Mouse (Mus musculus) heart, adult 2 months (tissue): ENCODE results near the gene Lpar5. TPM values are rescaled to one million over a fixed set of nuclear protein-coding genes. Genes with fewer than 3 reads are reported as not detected.
A peak's percentile ranks its signal among the peaks of the same experiment; 100 is the strongest.

Source experiments
- DNase-seq, 2 experiments: peaks; one replicate each; pipeline ENCODE4 v3.0.0; 2021
- H3K27ac ChIP-seq: fragments of 200-600 bp; 2 replicates; pipeline ENCODE4 v1.8.1; 2022
- H3K27me3 ChIP-seq: fragments of 200-500 bp; 2 replicates; pipeline ENCODE4 v1.6.1; 2012; ENCODE audit warnings: mild to moderate bottlenecking, low read length, inconsistent platforms, mixed read lengths; ENCODE audit not compliant: control insufficient read depth, insufficient read depth
- H3K36me3 ChIP-seq: fragments of 200-500 bp; 2 replicates; pipeline ENCODE4 v1.6.1; 2012; ENCODE audit warnings: low read length, inconsistent platforms; ENCODE audit not compliant: control insufficient read depth, insufficient read depth
- H3K4me1 ChIP-seq: fragments of 200-500 bp; 2 replicates; pipeline ENCODE4 v1.6.1; 2011; ENCODE audit warnings: low read length; ENCODE audit not compliant: control insufficient read depth, insufficient read depth
- H3K4me3 ChIP-seq: fragments of 200-600 bp; 2 replicates; pipeline ENCODE4 v1.8.1; 2022
- H3K79me2 ChIP-seq: fragments of 200-500 bp; replicated peaks from 2 replicates; pipeline ENCODE4 v1.6.1; 2012; ENCODE audit warnings: mild to moderate bottlenecking, inconsistent platforms, low read length, moderate library complexity, mixed read lengths; ENCODE audit not compliant: control insufficient read depth, insufficient read depth
- H3K9ac ChIP-seq: fragments of 200-500 bp; 2 replicates; pipeline ENCODE4 v1.6.1; 2012; ENCODE audit warnings: low read depth, mild to moderate bottlenecking, control low read depth, inconsistent platforms, low read length, mixed read lengths
- CTCF ChIP-seq: fragments of 200-600 bp; IDR thresholded peaks from 2 replicates; pipeline ENCODE4 v1.8.1; 2022; ENCODE audit warnings: antibody characterized with exemption, mild to moderate bottlenecking, moderate library complexity
- EP300 ChIP-seq: fragments of 200-500 bp; IDR thresholded peaks from 2 replicates; pipeline ENCODE4 v1.6.1; 2011; ENCODE audit warnings: low read depth, low read length, control low read depth; ENCODE audit not compliant: insufficient read depth
- POLR2A ChIP-seq: fragments of 200-500 bp; IDR thresholded peaks from 2 replicates; pipeline ENCODE4 v1.6.1; 2011; ENCODE audit warnings: mild to moderate bottlenecking, low read depth, low read length, control low read depth; ENCODE audit not compliant: insufficient read depth
- WGBS: fragments of 180-500 bp; shearing (Covaris S2); methylation state at CpG from one replicate; pipeline ENCODE4 v1.1.7; 2018; 5-methylcytosine and 5-hydroxymethylcytosine counted together
- intact Hi-C: fragments of 180-260 bp; cut with DNase I; formaldehyde crosslinking; loops from one replicate; pipeline ENCODE4 v1.15.1; 2025
- polyA plus RNA-seq: library from polyadenylated mRNA; depleted of rRNA; stranded (reverse); fragments of >200 nt; gene quantifications from 2 replicates; pipeline ENCODE4 v1.2.3, GENCODE M21; 2012
- total RNA-seq, 2 experiments: library from RNA; stranded (reverse); gene quantifications; 2 replicates each; pipeline ENCODE4 v1.2.3; 2021

Lpar5 gene
- total and polyA plus RNA-seq, 3 experiments, result 0.20 to 2.3 TPM; not detected in 1

- intact Hi-C loops, result no loop called here
- H3K79me2 ChIP-seq, result no peaks in the 10 kb centered on the region
- H3K36me3 ChIP-seq, result peaks cover 5% of the 10 kb centered on the region
- 10% methylated on average over 7 of the region's 7 CpGs for WGBS
- no peaks in the 10 kb centered on the region for H3K27me3 ChIP-seq
- H3K4me3 ChIP-seq, result peak overlapping the region; percentile 79
- DNase-seq, result no peak
- H3K4me1 ChIP-seq, result peaks cover 1% of the 10 kb centered on the region; the same call in 1 of the 2 replicates
- TF ChIP-seq EP300 (no peak), CTCF (no peak), POLR2A (no peak)
- H3K9ac ChIP-seq, result no peak overlapping the region
- H3K27ac ChIP-seq, result peak overlapping the region; percentile 76
Measured at GRCm38 (mm10) chr6:125040221-125040620, 27.5 kb upstream of the Lpar5 start.

GRCm38 (mm10) chr6:125041047-125041446 lies 26.7 kb upstream of the Lpar5 start:
- Histone ChIP-seq H3K27ac (no peak overlapping the region), H3K4me1 (peaks cover 1% of the 10 kb centered on the region; the same call in 1 of the 2 replicates), H3K4me3 (no peak overlapping the region), H3K9ac (no peak overlapping the region), H3K36me3 (peaks cover 5% of the 10 kb centered on the region), H3K79me2 (no peaks in the 10 kb centered on the region), H3K27me3 (no peaks in the 10 kb centered on the region)
- intact Hi-C loops, result loop anchor here (1.0 kb wide), 1 partner anchor 138 kb away; no protein-coding TSS in a partner anchor
- TF ChIP-seq EP300 (no peak), CTCF (no peak), POLR2A (no peak)
- WGBS, result 56% methylated on average over 7 of the region's 7 CpGs
- DNase-seq, result no peak

- H3K27me3 ChIP-seq, result no peaks in the 10 kb centered on the region
- H3K9ac ChIP-seq, result no peak overlapping the region
- intact Hi-C loops, result no loop called here
- H3K4me1 ChIP-seq, result peaks cover 2% of the 10 kb centered on the region; the same call in 1 of the 2 replicates
- H3K79me2 ChIP-seq, result no peaks in the 10 kb centered on the region
- H3K36me3 ChIP-seq, result peaks cover 5% of the 10 kb centered on the region
- TF ChIP-seq CTCF, result no peak
- no peak for TF ChIP-seq POLR2A
- no peak for TF ChIP-seq EP300
- H3K4me3 ChIP-seq, result no peak overlapping the region
- WGBS, result 76% methylated on average over 7 of the region's 7 CpGs
- no peak overlapping the region for H3K27ac ChIP-seq
- DNase-seq, result no peak
Measured at GRCm38 (mm10) chr6:125042081-125042480, 25.6 kb upstream of the Lpar5 start.

- peak; percentile 77 to 83 for DNase-seq
- Histone ChIP-seq H3K4me3 (no peak overlapping the region), H3K27me3 (no peaks in the 10 kb centered on the region), H3K79me2 (no peaks in the 10 kb centered on the region), H3K9ac (no peak overlapping the region), H3K27ac (no peak overlapping the region), H3K4me1 (0 out of 2 replicates have a peak, but pooled peaks cover 1% of the 10 kb centered on the region), H3K36me3 (no peaks in the 10 kb centered on the region)
- intact Hi-C loops, result loop anchor here (1.0 to 5.0 kb wide), 3 partner anchors 38 to 226 kb away; no protein-coding TSS in a partner anchor
- 20% methylated on average over 5 of the region's 5 CpGs for WGBS
- peak; percentile 97 for TF ChIP-seq CTCF
- TF ChIP-seq POLR2A, result no peak
- TF ChIP-seq EP300, result peak; percentile 80; the same call in 1 of the 2 replicates
Measured at GRCm38 (mm10) chr6:125046691-125047090, 21.0 kb upstream of the Lpar5 start.

GRCm38 (mm10) chr6:125049678-125050077 lies 18.0 kb upstream of the Lpar5 start, which contains the start of gene Acrbp:
TSS of gene Acrbp (plus strand) at chr6:125049689.
- Histone ChIP-seq H3K4me3 (no peak within 1 kb of the TSS), H3K36me3 (no peaks in the 10 kb centered on the region), H3K4me1 (0 out of 2 replicates have a peak, but pooled peaks cover 1% of the 10 kb centered on the region), H3K9ac (no peak within 1 kb of the TSS), H3K27me3 (no peaks in the 10 kb centered on the region), H3K27ac (no peak within 1 kb of the TSS), H3K79me2 (no peaks in the 10 kb centered on the region)
- intact Hi-C loops, result loop anchor here (5.0 kb wide), 2 partner anchors 123 to 223 kb away; no protein-coding TSS in a partner anchor
- WGBS, result 63% methylated on average over 20 of the region's 20 CpGs
- DNase-seq, result no peak
- no peak for TF ChIP-seq CTCF
- no peak for TF ChIP-seq EP300
- no peak for TF ChIP-seq POLR2A

- H3K27ac ChIP-seq, result no peak overlapping the region
- DNase-seq, result no peak
- 63% methylated on average over 5 of the region's 5 CpGs for WGBS
- TF ChIP-seq EP300, result no peak
- peak; percentile 57 for TF ChIP-seq CTCF
- TF ChIP-seq POLR2A, result no peak
- H3K79me2 ChIP-seq, result no peaks in the 10 kb centered on the region
- H3K27me3 ChIP-seq, result no peaks in the 10 kb centered on the region
- H3K4me1 ChIP-seq, result 0 out of 2 replicates have a peak, but pooled peaks cover 1% of the 10 kb centered on the region
- H3K9ac ChIP-seq, result no peak overlapping the region
- intact Hi-C loops, result no loop called here
- no peaks in the 10 kb centered on the region for H3K36me3 ChIP-seq
- H3K4me3 ChIP-seq, result no peak overlapping the region
Measured at GRCm38 (mm10) chr6:125051237-125051636, 16.5 kb upstream of the Lpar5 start.
